In the genomic region with DNA sequence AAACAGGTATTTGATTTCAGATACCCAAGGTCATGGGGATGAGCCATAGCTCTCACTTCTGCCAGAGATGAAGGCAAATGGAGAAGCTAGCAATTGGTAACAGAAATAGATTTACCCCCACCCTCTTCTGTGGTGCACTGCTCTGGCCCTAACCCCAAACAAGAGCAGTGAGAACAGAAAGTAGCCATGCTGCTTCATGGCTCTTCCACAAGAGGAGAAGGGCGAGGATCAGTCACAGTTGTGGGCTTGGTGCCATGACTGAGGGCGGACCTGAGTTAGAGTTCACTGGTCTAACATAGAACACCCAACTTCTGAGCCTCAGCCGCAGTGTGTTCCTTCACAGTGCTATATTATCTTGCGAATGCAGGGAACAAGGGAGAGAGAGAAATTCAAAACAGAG, we compare ENCODE assay signal across 16 mouse cellular contexts. TPM values are rescaled to one million over a fixed set of nuclear protein-coding genes. Genes with fewer than 3 reads are reported as not detected.
A peak's percentile ranks its signal among the peaks of the same experiment; 100 is the strongest.
DNase-seq lines count a peak whose midpoint lies in the region; ATAC-seq and TF ChIP-seq lines count a peak whose summit lies in the region.
"Had no signal": no experiment of that assay in that cellular context is flagged by ENCODE, and none has a peak within 500 bp of the region (broad histone marks: within the 10 kb centered on the region; RNA-seq: fewer than 3 reads in every experiment).

No protein-coding gene starts in this region.

- no peak overlapping the region for H3K4me3 ChIP-seq in heart, adult 2 months
- H3K4me3 ChIP-seq in heart, embryonic 11.5 days (ENCODE audit: low read depth, low read length) = no peak overlapping the region
- H3K4me3 ChIP-seq: forebrain, embryonic 12.5 days; left cerebral cortex, adult 2 months; lung, embryonic 15.5 days; neural tube, embryonic 13.5 days had no signal

- no peak for TF ChIP-seq EP300 in heart, adult 2 months (IDR thresholded peaks at IDR 0.05; ENCODE audit: insufficient read depth, low read depth, low read length)

- TF ChIP-seq CTCF in heart, adult 2 months (IDR thresholded peaks at IDR 0.05) = no peak

- no peak for TF ChIP-seq POLR2A in heart, adult 2 months (IDR thresholded peaks at IDR 0.05; ENCODE audit: insufficient read depth, low read depth, low read length)

- H3K4me1 ChIP-seq in heart, adult 2 months (ENCODE audit: control insufficient read depth, insufficient read depth, low read length) = peaks cover 1% of the 10 kb centered on the region
- H3K4me1 ChIP-seq in heart, embryonic 11.5 days (ENCODE audit: control insufficient read depth, insufficient read depth, low read length) = 0 out of 2 replicates have a peak, but pooled peaks cover 4% of the 10 kb centered on the region
- H3K4me1 ChIP-seq: forebrain, embryonic 12.5 days had no signal

- intact Hi-C loops in heart, adult 2 months (cut with DNase I) = no loop called here

- H3K9me3 ChIP-seq in heart, embryonic 11.5 days (replicated peaks; ENCODE audit: control insufficient read depth, low read length) = no peaks in the 10 kb centered on the region
- H3K9me3 ChIP-seq: forebrain, embryonic 12.5 days; lung, embryonic 15.5 days; neural tube, embryonic 13.5 days had no signal

- H3K27ac ChIP-seq in heart, adult 2 months = no peak overlapping the region
- H3K27ac ChIP-seq in heart, embryonic 11.5 days (ENCODE audit: low read depth, low read length) = no peak overlapping the region
- H3K27ac ChIP-seq: forebrain, embryonic 12.5 days; left cerebral cortex, adult 2 months; lung, embryonic 15.5 days; neural tube, embryonic 13.5 days had no signal

- no peaks in the 10 kb centered on the region for H3K79me2 ChIP-seq in heart, adult 2 months (replicated peaks; ENCODE audit: control insufficient read depth, insufficient read depth, low read length)

- 79% methylated on average over 4 of the region's 4 CpGs for WGBS in heart, adult 2 months
- WGBS in heart, embryonic 11.5 days (ENCODE audit: insufficient replicate concordance) = 82% methylated on average over 4 of the region's 4 CpGs

- no peak overlapping the region for H3K9ac ChIP-seq in heart, adult 2 months (ENCODE audit: low read depth, low read length)
- H3K9ac ChIP-seq in heart, embryonic 11.5 days (ENCODE audit: low read depth, low read length) = no peak overlapping the region
- H3K9ac ChIP-seq: forebrain, embryonic 12.5 days; lung, embryonic 15.5 days; neural tube, embryonic 13.5 days had no signal

- no peaks in the 10 kb centered on the region for H3K27me3 ChIP-seq in heart, adult 2 months (ENCODE audit: control insufficient read depth, insufficient read depth, low read length)
- no peaks in the 10 kb centered on the region for H3K27me3 ChIP-seq in heart, embryonic 11.5 days (ENCODE audit: control insufficient read depth, insufficient read depth, low read length)
- H3K27me3 ChIP-seq: forebrain, embryonic 12.5 days; lung, embryonic 15.5 days; neural tube, embryonic 13.5 days had no signal

- no peaks in the 10 kb centered on the region for H3K36me3 ChIP-seq in heart, adult 2 months (ENCODE audit: control insufficient read depth, insufficient read depth, low read length)
- H3K36me3 ChIP-seq in heart, embryonic 11.5 days (ENCODE audit: control insufficient read depth, insufficient read depth, low read length) = no peaks in the 10 kb centered on the region
- H3K36me3 ChIP-seq: forebrain, embryonic 12.5 days; lung, embryonic 15.5 days; neural tube, embryonic 13.5 days had no signal

- no peak for ATAC-seq in heart, embryonic 11.5 days (replicated peaks; ENCODE audit: insufficient number of reproducible peaks, low FRiP score, low TSS enrichment)
- ATAC-seq in granulocyte monocyte progenitor cell, adult 5-6 weeks (replicated peaks; ENCODE audit: poor library complexity, severe bottlenecking) = peak; percentile 46
- ATAC-seq: midbrain, embryonic 16.5 days had no signal

- DNase-seq in heart, adult 2 months = peak; percentile 31 to 38
- DNase-seq in urinary bladder, postnatal 14 days (ENCODE audit: low spot score) = peak; percentile 26
- DNase-seq in urinary bladder, postnatal 25 days (ENCODE audit: low spot score) = no peak
- no peak for DNase-seq in thymus, postnatal 4 days
- DNase-seq in right cerebral cortex, postnatal 25 days = no peak
- DNase-seq: cerebellum, adult 11 months; kidney, adult 18-20 months; liver; thymus, postnatal 36 days had no signal

- H3K4me2 ChIP-seq in heart, embryonic 11.5 days = no peak overlapping the region
- H3K4me2 ChIP-seq: forebrain, embryonic 12.5 days; neural tube, embryonic 13.5 days had no signal

RNA-seq across cellular contexts. Expression of gene Ust, which starts 13.8 kb away (rescaled TPM):
- 1 to 10 TPM; 1.6 to 1.7 TPM for total RNA-seq in heart, adult 2 months (2021)
- 1.1 and 1.3 TPM in 2 replicates for polyA plus RNA-seq in heart, adult 2 months (2012; rRNA removed)
- 2.5 and 2.9 TPM in 2 replicates for polyA plus RNA-seq in heart, embryonic 11.5 days (2014; fragmentation: Nextera tagmentation; extraction: Ambion mirVana)
- 0.17 and 0.96 TPM in 2 replicates for total RNA-seq in granulocyte monocyte progenitor cell, adult 5-6 weeks (2014; fragmentation: Nextera tagmentation)
- 0.56 TPM in 1 of 2 replicates, not detected in the other for total RNA-seq in granulocyte monocyte progenitor cell, adult 5-6 weeks (2017)

Comparison
In these comparisons a context has a peak if more than half of its experiments do, and no peak if none do; other contexts are left out.
1. DNase-seq: peak in heart, adult 2 months (2 of 2) and urinary bladder, postnatal 14 days (single experiment); none in urinary bladder, postnatal 25 days (single experiment), thymus, postnatal 4 days (single experiment) and right cerebral cortex, postnatal 25 days (single experiment).